Mouse (Mus musculus): ENCODE data around the gene Actl10. TPM values are rescaled to one million over a fixed set of nuclear protein-coding genes. Genes with fewer than 3 reads are reported as not detected.

Gene Actl10
- 0.26 and 0.55 TPM in 2 replicates for polyA plus RNA-seq (2015; fragmentation: Nextera tagmentation; extraction: Ambion mirVana)

- H3K4me2 ChIP-seq (replicated peaks), result peak within 1 kb of the TSS; percentile 36
- H3K36me3 ChIP-seq, result no peaks in the 10 kb centered on the region
- H3K4me1 ChIP-seq (replicated peaks), result peaks cover 27% of the 10 kb centered on the region
- no peak within 1 kb of the TSS; the same call in 1 of the 2 replicates for H3K9ac ChIP-seq (replicated peaks)
- H3K27ac ChIP-seq, result no peak within 1 kb of the TSS
- no peak within 1 kb of the TSS for H3K4me3 ChIP-seq (replicated peaks)
- ATAC-seq, result no peak
- peaks cover 33% of the 10 kb centered on the region for H3K27me3 ChIP-seq
- 83% methylated on average over 4 of the region's 4 CpGs for WGBS
- no peaks in the 10 kb centered on the region for H3K9me3 ChIP-seq
These were observed at the start of gene Actl10 for GRCm38 (mm10) chr2:154551476-154551875. Gene Actl10, plus strand, starts transcription at chr2:154551776.

GRCm38 (mm10) chr2:154507076-154507475, 44.5 kb upstream of the Actl10 start:
- 78% methylated on average over 2 of the region's 2 CpGs for WGBS
- H3K9ac ChIP-seq (replicated peaks), result no peak overlapping the region
- ATAC-seq, result no peak
- no peak overlapping the region for H3K27ac ChIP-seq
- no peaks in the 10 kb centered on the region for H3K4me1 ChIP-seq (replicated peaks)
- no peak overlapping the region for H3K4me3 ChIP-seq (replicated peaks)
- no peak overlapping the region for H3K4me2 ChIP-seq (replicated peaks)
- no peaks in the 10 kb centered on the region for H3K27me3 ChIP-seq
- no peaks in the 10 kb centered on the region for H3K9me3 ChIP-seq
- peaks cover 56% of the 10 kb centered on the region for H3K36me3 ChIP-seq

GRCm38 (mm10) chr2:154507566-154508283, 43.9 kb upstream of the Actl10 start:
- Histone ChIP-seq H3K4me2 (replicated peaks) (no peak overlapping the region), H3K4me3 (replicated peaks) (no peak overlapping the region), H3K9ac (replicated peaks) (no peak overlapping the region), H3K27me3 (no peaks in the 10 kb centered on the region), H3K27ac (no peak overlapping the region), H3K4me1 (replicated peaks) (no peaks in the 10 kb centered on the region), H3K36me3 (peaks cover 59% of the 10 kb centered on the region), H3K9me3 (no peaks in the 10 kb centered on the region)
- no peak for ATAC-seq
- whole genome bisulfite sequencing, result 82% methylated on average over 9 of the region's 9 CpGs

- Histone ChIP-seq H3K36me3 (peaks cover 56% of the 10 kb centered on the region), H3K9me3 (no peaks in the 10 kb centered on the region), H3K4me2 (replicated peaks) (no peak overlapping the region), H3K27ac (no peak overlapping the region), H3K4me1 (replicated peaks) (no peaks in the 10 kb centered on the region), H3K9ac (replicated peaks) (no peak overlapping the region), H3K4me3 (replicated peaks) (no peak overlapping the region), H3K27me3 (no peaks in the 10 kb centered on the region)
- WGBS, result 91% methylated on average over 4 of the region's 4 CpGs
- no peak for ATAC-seq
These were observed 43.1 kb upstream of the Actl10 start for GRCm38 (mm10) chr2:154508450-154508849.

GRCm38 (mm10) chr2:154510141-154510540, 41.4 kb upstream of the Actl10 start:
- Histone ChIP-seq H3K27me3 (no peaks in the 10 kb centered on the region), H3K4me2 (replicated peaks) (no peak overlapping the region), H3K4me3 (replicated peaks) (no peak overlapping the region), H3K4me1 (replicated peaks) (no peaks in the 10 kb centered on the region), H3K36me3 (peaks cover 45% of the 10 kb centered on the region), H3K27ac (no peak overlapping the region), H3K9ac (replicated peaks) (no peak overlapping the region), H3K9me3 (no peaks in the 10 kb centered on the region)
- no peak for ATAC-seq
- WGBS, result 93% methylated on average over 3 of the region's 3 CpGs

- no peak overlapping the region for H3K27ac ChIP-seq
- no peaks in the 10 kb centered on the region for H3K27me3 ChIP-seq
- no peak for ATAC-seq
- no peaks in the 10 kb centered on the region for H3K4me1 ChIP-seq (replicated peaks)
- H3K9ac ChIP-seq (replicated peaks), result no peak overlapping the region
- peaks cover 41% of the 10 kb centered on the region for H3K36me3 ChIP-seq
- no peak overlapping the region for H3K4me2 ChIP-seq (replicated peaks)
- no peaks in the 10 kb centered on the region for H3K9me3 ChIP-seq
- 95% methylated on average over 3 of the region's 3 CpGs for WGBS
- no peak overlapping the region for H3K4me3 ChIP-seq (replicated peaks)
These were observed 34.6 kb upstream of the Actl10 start for GRCm38 (mm10) chr2:154516944-154517343.

GRCm38 (mm10) chr2:154517424-154517823, 34.2 kb upstream of the Actl10 start:
- Histone ChIP-seq H3K36me3 (peaks cover 39% of the 10 kb centered on the region), H3K9ac (replicated peaks) (no peak overlapping the region), H3K4me2 (replicated peaks) (no peak overlapping the region), H3K4me3 (replicated peaks) (no peak overlapping the region), H3K4me1 (replicated peaks) (no peaks in the 10 kb centered on the region), H3K27me3 (no peaks in the 10 kb centered on the region), H3K27ac (no peak overlapping the region), H3K9me3 (no peaks in the 10 kb centered on the region)
- 96% methylated on average over 5 of the region's 5 CpGs for WGBS
- no peak for ATAC-seq

GRCm38 (mm10) chr2:154521449-154521848, 30.1 kb upstream of the Actl10 start:
- Histone ChIP-seq H3K36me3 (peaks cover 61% of the 10 kb centered on the region), H3K4me3 (replicated peaks) (no peak overlapping the region), H3K27me3 (no peaks in the 10 kb centered on the region), H3K27ac (no peak overlapping the region), H3K4me2 (replicated peaks) (no peak overlapping the region), H3K9ac (replicated peaks) (no peak overlapping the region), H3K9me3 (no peaks in the 10 kb centered on the region), H3K4me1 (replicated peaks) (no peaks in the 10 kb centered on the region)
- ATAC-seq, result no peak

GRCm38 (mm10) chr2:154522334-154522733, 29.2 kb upstream of the Actl10 start:
- peaks cover 58% of the 10 kb centered on the region for H3K36me3 ChIP-seq
- no peaks in the 10 kb centered on the region for H3K9me3 ChIP-seq
- H3K27ac ChIP-seq, result no peak overlapping the region
- no peak overlapping the region for H3K4me2 ChIP-seq (replicated peaks)
- no peaks in the 10 kb centered on the region for H3K4me1 ChIP-seq (replicated peaks)
- no peak for ATAC-seq
- H3K9ac ChIP-seq (replicated peaks), result no peak overlapping the region
- 95% methylated on average over 5 of the region's 5 CpGs for WGBS
- H3K4me3 ChIP-seq (replicated peaks), result no peak overlapping the region
- H3K27me3 ChIP-seq, result no peaks in the 10 kb centered on the region

- H3K9me3 ChIP-seq, result no peaks in the 10 kb centered on the region
- H3K27me3 ChIP-seq, result no peaks in the 10 kb centered on the region
- H3K4me1 ChIP-seq (replicated peaks), result no peaks in the 10 kb centered on the region
- ATAC-seq, result no peak
- no peak overlapping the region for H3K4me3 ChIP-seq (replicated peaks)
- no peak overlapping the region for H3K4me2 ChIP-seq (replicated peaks)
- no peak overlapping the region for H3K9ac ChIP-seq (replicated peaks)
- H3K36me3 ChIP-seq, result peaks cover 63% of the 10 kb centered on the region
- no peak overlapping the region for H3K27ac ChIP-seq
- WGBS, result 93% methylated on average over 2 of the region's 2 CpGs
These were observed 26.3 kb upstream of the Actl10 start for GRCm38 (mm10) chr2:154525285-154525684.

- ATAC-seq, result no peak
- no peak overlapping the region for H3K27ac ChIP-seq
- H3K9me3 ChIP-seq, result no peaks in the 10 kb centered on the region
- H3K36me3 ChIP-seq, result peaks cover 69% of the 10 kb centered on the region
- WGBS, result 78% methylated on average over 3 of the region's 3 CpGs
- no peak overlapping the region for H3K4me2 ChIP-seq (replicated peaks)
- H3K27me3 ChIP-seq, result no peaks in the 10 kb centered on the region
- H3K4me3 ChIP-seq (replicated peaks), result no peak overlapping the region
- no peak overlapping the region for H3K9ac ChIP-seq (replicated peaks)
- no peaks in the 10 kb centered on the region for H3K4me1 ChIP-seq (replicated peaks)
These were observed 25.0 kb upstream of the Actl10 start for GRCm38 (mm10) chr2:154526531-154526930.

GRCm38 (mm10) chr2:154532888-154533287, 18.7 kb upstream of the Actl10 start:
- H3K27me3 ChIP-seq, result no peaks in the 10 kb centered on the region
- H3K9ac ChIP-seq (replicated peaks), result no peak overlapping the region; the same call in 1 of the 2 replicates
- peak; percentile 55 for ATAC-seq
- WGBS, result 16% methylated on average over 3 of the region's 3 CpGs
- H3K4me3 ChIP-seq (replicated peaks), result no peak overlapping the region
- peak overlapping the region; percentile 68 for H3K27ac ChIP-seq
- no peaks in the 10 kb centered on the region for H3K9me3 ChIP-seq
- H3K36me3 ChIP-seq, result peaks cover 76% of the 10 kb centered on the region
- peaks cover 15% of the 10 kb centered on the region for H3K4me1 ChIP-seq (replicated peaks)
- H3K4me2 ChIP-seq (replicated peaks), result no peak overlapping the region

Measured in midbrain, embryonic 13.5 days (tissue).